Mouse (Mus musculus): ENCODE measurements around the gene Prg3. TPM values are rescaled to one million over a fixed set of nuclear protein-coding genes. Genes with fewer than 3 reads are reported as not detected.

The Prg3 gene
- total RNA-seq, 2 experiments from 2014 or later, result not detected

Other genes starting within 250 kb of the Prg3 start
- 1 to 10 TPM; 2.8 to 3.4 TPM for gene Gm19426, start 244.6 kb upstream of the Prg3 start, total RNA-seq (2021)
- gene Serping1, start 212.8 kb upstream of the Prg3 start, total RNA-seq (2021), result 1 to 10 TPM; 5.5 to 7.5 TPM
- 1 to 10 TPM; 4.2 to 4.3 TPM for gene Ube2l6, start 189.4 kb upstream of the Prg3 start, total RNA-seq (2021)
- gene Smtnl1, start 165.6 kb upstream of the Prg3 start, total RNA-seq (2021), result not detected
- gene Timm10, start 161.2 kb upstream of the Prg3 start, total RNA-seq (2021), result 10 to 100 TPM; 45.0 to 48.7 TPM
- gene Slc43a1, start 149.4 kb upstream of the Prg3 start, total RNA-seq (2021), result 1 to 10 TPM in 1 of 2 experiments, under 1 TPM in 1; 0.48 to 1.2 TPM
- 10 to 100 TPM; 91.2 to 94.8 TPM for gene Rtn4rl2, start 101.5 kb upstream of the Prg3 start, total RNA-seq (2021)
- gene Slc43a3, start 51.6 kb upstream of the Prg3 start, total RNA-seq (2021), result 1 to 10 TPM in 1 of 2 experiments, under 1 TPM in 1; 0.37 to 2.6 TPM
- not detected for gene Prg2, start 7.8 kb upstream of the Prg3 start, total RNA-seq (2021)
- 100 to 1,000 TPM; 120 TPM for gene Ssrp1, start 49.0 kb downstream of the Prg3 start, total RNA-seq (2021)
- gene P2rx3, start 49.2 kb downstream of the Prg3 start, total RNA-seq (2021), result 1 to 10 TPM; 1.4 to 2.7 TPM
- gene Tnks1bp1, start 59.8 kb downstream of the Prg3 start, total RNA-seq (2021), result 100 to 1,000 TPM; 159 to 174 TPM
- 1 to 10 TPM in 1 of 2 experiments, under 1 TPM in 1; 0.91 to 1.0 TPM for gene Aplnr, start 148.0 kb downstream of the Prg3 start, total RNA-seq (2021)
- 10 to 100 TPM; 12.5 to 14.7 TPM for gene Lrrc55, start 209.0 kb downstream of the Prg3 start, total RNA-seq (2021)